Comparison of ENCODE assay signal across 9 mouse cellular contexts in the genomic region with DNA sequence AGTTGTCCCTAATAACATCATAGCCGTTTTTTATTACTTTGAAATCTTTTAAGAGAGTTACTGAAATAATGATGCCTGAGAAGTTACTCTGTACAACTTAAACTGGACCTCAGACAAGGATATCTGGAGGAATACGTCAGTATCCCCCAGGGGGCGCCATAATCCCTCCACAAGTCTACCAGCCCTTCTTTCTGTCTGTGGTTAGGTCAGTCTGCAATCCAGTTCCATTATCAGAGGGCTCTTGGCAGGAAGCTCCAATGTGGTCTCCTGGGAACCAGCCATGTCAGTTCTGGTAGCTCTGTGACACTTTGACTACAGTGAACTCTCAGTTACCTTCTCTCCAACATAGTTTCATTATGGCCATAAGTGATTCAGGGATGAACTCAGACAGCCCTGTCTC.
A peak's percentile ranks its signal among the peaks of the same experiment; 100 is the strongest.
DNase-seq lines count a peak whose midpoint lies in the region; ATAC-seq and TF ChIP-seq lines count a peak whose summit lies in the region.
"Had no signal": no experiment of that assay in that cellular context is flagged by ENCODE, and none has a peak within 500 bp of the region (broad histone marks: within the 10 kb centered on the region; RNA-seq: fewer than 3 reads in every experiment).

No protein-coding gene starts in this region.

- no peaks in the 10 kb centered on the region for H3K36me3 ChIP-seq in hindbrain, postnatal 0 days (ENCODE audit: insufficient read depth, low read length)
- no peaks in the 10 kb centered on the region for H3K36me3 ChIP-seq in liver, embryonic 13.5 days
- H3K36me3 ChIP-seq: neural tube, embryonic 13.5 days had no signal

- H3K27ac ChIP-seq in hindbrain, postnatal 0 days = no peak overlapping the region
- H3K27ac ChIP-seq in liver, embryonic 13.5 days = no peak overlapping the region
- H3K27ac ChIP-seq: neural tube, embryonic 13.5 days had no signal

- H3K4me1 ChIP-seq in hindbrain, postnatal 0 days (ENCODE audit: insufficient read depth, low read length) = no peaks in the 10 kb centered on the region
- H3K4me1 ChIP-seq in liver, embryonic 13.5 days (replicated peaks) = no peaks in the 10 kb centered on the region
- H3K4me1 ChIP-seq: neural tube, embryonic 13.5 days had no signal

- H3K4me2 ChIP-seq in hindbrain, postnatal 0 days (ENCODE audit: low read depth, low read length) = no peak overlapping the region
- no peak overlapping the region for H3K4me2 ChIP-seq in liver, embryonic 13.5 days
- H3K4me2 ChIP-seq: neural tube, embryonic 13.5 days had no signal

- no peak overlapping the region for H3K9ac ChIP-seq in hindbrain, postnatal 0 days (replicated peaks; ENCODE audit: low read length)
- H3K9ac ChIP-seq in liver, embryonic 13.5 days = no peak overlapping the region
- H3K9ac ChIP-seq: neural tube, embryonic 13.5 days had no signal

- no peak overlapping the region for H3K4me3 ChIP-seq in hindbrain, postnatal 0 days (ENCODE audit: low read length)
- H3K4me3 ChIP-seq in liver, embryonic 13.5 days (replicated peaks) = no peak overlapping the region
- H3K4me3 ChIP-seq: neural tube, embryonic 13.5 days had no signal

- H3K27me3 ChIP-seq in hindbrain, postnatal 0 days (ENCODE audit: insufficient read depth, low read length) = no peaks in the 10 kb centered on the region
- H3K27me3 ChIP-seq in liver, embryonic 13.5 days = no peaks in the 10 kb centered on the region
- H3K27me3 ChIP-seq: neural tube, embryonic 13.5 days had no signal

- TF ChIP-seq CTCF in hindbrain, postnatal 0 days (IDR thresholded peaks at IDR 0.05; ENCODE audit: low read depth) = peak; percentile 42

- no peak for ATAC-seq in hindbrain, postnatal 0 days
- ATAC-seq in liver, embryonic 13.5 days (ENCODE audit: low read depth) = no peak

- peak; percentile 16 for DNase-seq in left cerebral cortex, adult 11 months (ENCODE audit: low spot score)
- DNase-seq in left cerebral cortex, adult 8-10 months (ENCODE audit: low spot score in 2 of 2) = no peak
- DNase-seq in T-cell, adult 2 months (ENCODE audit: low spot score) = peak; percentile 61
- DNase-seq in embryo, embryonic 10 days (ENCODE audit: low spot score) = peak; percentile 48
- DNase-seq in hindbrain, postnatal 0 days (ENCODE audit: low spot score) = peak; percentile 35
- DNase-seq in liver, embryonic 13.5 days = peak; percentile 8
- DNase-seq in right cerebral cortex, postnatal 14 days = peak; percentile 52
- DNase-seq in urinary bladder, postnatal 4 days (ENCODE audit: low spot score in 2 of 2) = peak; percentile 26 to 71

- 12% methylated on average over 3 of the region's 3 CpGs for WGBS in hindbrain, postnatal 0 days
- WGBS in liver, embryonic 13.5 days (ENCODE audit: insufficient replicate concordance) = 3% methylated on average over 3 of the region's 3 CpGs

- H3K9me3 ChIP-seq in hindbrain, postnatal 0 days (ENCODE audit: low read length) = no peaks in the 10 kb centered on the region
- H3K9me3 ChIP-seq in liver, embryonic 13.5 days (replicated peaks) = no peaks in the 10 kb centered on the region
- H3K9me3 ChIP-seq: neural tube, embryonic 13.5 days had no signal

Comparison
In these comparisons a context has a peak if more than half of its experiments do, and no peak if none do; other contexts are left out.
1. DNase-seq: peak in left cerebral cortex, adult 11 months (single experiment), T-cell, adult 2 months (single experiment), embryo, embryonic 10 days (single experiment), hindbrain, postnatal 0 days (single experiment), liver, embryonic 13.5 days (single experiment), right cerebral cortex, postnatal 14 days (single experiment) and urinary bladder, postnatal 4 days (2 of 2); none in left cerebral cortex, adult 8-10 months (0 of 2).